8 mouse cellular contexts compared by ENCODE assay signal in genomic region chr11:61477566-61478508, GRCm38 (mm10). TPM values are rescaled to one million over a fixed set of nuclear protein-coding genes. Genes with fewer than 3 reads are reported as not detected.
DNase-seq lines count a peak whose midpoint lies in the region; ATAC-seq and TF ChIP-seq lines count a peak whose summit lies in the region.

No protein-coding gene starts in this region.

- no peak overlapping the region for H3K9ac ChIP-seq in ES-E14 (ENCODE audit: insufficient read depth, low read depth, low read length, poor library complexity, severe bottlenecking)
- H3K9ac ChIP-seq in forebrain, embryonic 15.5 days (replicated peaks): no peak overlapping the region
- H3K9ac ChIP-seq in midbrain, embryonic 12.5 days (replicated peaks): no peak overlapping the region

- no peak for TF ChIP-seq CTCF in gastrocnemius, adult 2 months (IDR thresholded peaks at IDR 0.05)

- no peak for DNase-seq in gastrocnemius, adult 2 months
- DNase-seq in gastrocnemius, postnatal 36 days: no peak
- DNase-seq in ES-E14 (ENCODE audit: low read depth, low spot score): no peak
- no peak for DNase-seq in thymus, adult 18-20 months
- DNase-seq in adrenal gland, postnatal 36 days: no peak

- intact Hi-C loops in gastrocnemius, adult 2 months (cut with DNase I): no loop called here
- intact Hi-C loops in gastrocnemius, postnatal 36 days (cut with DNase I): no loop called here

- H3K36me3 ChIP-seq in ES-E14 (ENCODE audit: control insufficient read depth, insufficient read depth, low read length, poor library complexity, severe bottlenecking): no peaks in the 10 kb centered on the region
- H3K36me3 ChIP-seq in forebrain, embryonic 15.5 days: no peaks in the 10 kb centered on the region
- H3K36me3 ChIP-seq in midbrain, embryonic 12.5 days: no peaks in the 10 kb centered on the region

- no peaks in the 10 kb centered on the region for H3K27me3 ChIP-seq in forebrain, embryonic 15.5 days
- no peaks in the 10 kb centered on the region for H3K27me3 ChIP-seq in midbrain, embryonic 12.5 days

- peak overlapping the region; percentile 62 for H3K4me3 ChIP-seq in gastrocnemius, adult 2 months
- H3K4me3 ChIP-seq in ES-E14 (ENCODE audit: insufficient read depth in 1 of 2, low read depth in 1 of 2, low read length in 2 of 2, poor library complexity in 1 of 2, severe bottlenecking in 1 of 2): peak overlapping the region; percentile 19 to 36; a peak in 3 of 4 replicates
- no peak overlapping the region for H3K4me3 ChIP-seq in forebrain, embryonic 15.5 days
- no peak overlapping the region for H3K4me3 ChIP-seq in midbrain, embryonic 12.5 days

- peak overlapping the region; percentile 31; the same call in 1 of the 2 replicates for H3K4me2 ChIP-seq in forebrain, embryonic 15.5 days (replicated peaks)
- peak overlapping the region; percentile 37 for H3K4me2 ChIP-seq in midbrain, embryonic 12.5 days (replicated peaks)

- H3K9me3 ChIP-seq in ES-E14 (ENCODE audit: control insufficient read depth, insufficient read depth, low read depth, low read length): no peaks in the 10 kb centered on the region
- H3K9me3 ChIP-seq in forebrain, embryonic 15.5 days: no peaks in the 10 kb centered on the region
- no peaks in the 10 kb centered on the region for H3K9me3 ChIP-seq in midbrain, embryonic 12.5 days

- H3K4me1 ChIP-seq in ES-E14 (ENCODE audit: control insufficient read depth in 2 of 2, insufficient read depth in 2 of 2, low read length in 2 of 2, poor library complexity in 1 of 2): peaks cover 0 to 5% of the 10 kb centered on the region in 2 experiments; a peak in 2 of 4 replicates
- peaks cover 12% of the 10 kb centered on the region for H3K4me1 ChIP-seq in forebrain, embryonic 15.5 days
- H3K4me1 ChIP-seq in midbrain, embryonic 12.5 days: peaks cover 17% of the 10 kb centered on the region; the same call in 1 of the 2 replicates

- 40% methylated on average over 17 of the region's 17 CpGs for WGBS in forebrain, embryonic 15.5 days
- 50% methylated on average over 17 of the region's 17 CpGs for WGBS in midbrain, embryonic 12.5 days

- in situ Hi-C loops in ES-E14 (cut with MboI; ENCODE audit: low sequenced_read_pairs in 2 of 2, unreplicated experiment in 2 of 2): no loop called here

- no peak for ATAC-seq in forebrain, embryonic 15.5 days (replicated peaks)
- no peak for ATAC-seq in midbrain, embryonic 12.5 days (ENCODE audit: low FRiP score, low read depth)
- ATAC-seq in megakaryocyte progenitor cell, adult 5-6 weeks (replicated peaks; ENCODE audit: poor library complexity): no peak

- no peak overlapping the region for H3K27ac ChIP-seq in gastrocnemius, adult 2 months
- no peak overlapping the region for H3K27ac ChIP-seq in ES-E14 (ENCODE audit: insufficient read depth, low read depth, low read length, poor library complexity, severe bottlenecking)
- no peak overlapping the region for H3K27ac ChIP-seq in forebrain, embryonic 15.5 days (replicated peaks)
- H3K27ac ChIP-seq in midbrain, embryonic 12.5 days (replicated peaks): no peak overlapping the region

TF ChIP-seq in ES-E14, 5 proteins besides CTCF, POLR2A, EP300 and RAD21:
- TF ChIP-seq ZC3H11A (IDR thresholded peaks at IDR 0.05; ENCODE audit: borderline replicate concordance, low read depth, low read length) (no peak), ZNF384 (IDR thresholded peaks at IDR 0.05; ENCODE audit: low read depth, low read length) (0 out of 2 replicates have a peak, but pooled peaks have one; percentile 27), MAFK (IDR thresholded peaks at IDR 0.05; ENCODE audit: insufficient read depth, low read depth, low read length) (no peak)
TF ChIP-seq in ES-E14: peak in this region for 1.

RNA-seq across cellular contexts. Expression of gene Mfap4, which starts 7.4 kb away (rescaled TPM):
- 10 to 100 TPM in 1 of 2 experiments, 1 to 10 TPM in 1; 6.9 to 36.6 TPM for total RNA-seq in gastrocnemius, adult 2 months (2021)
- total RNA-seq in gastrocnemius, postnatal 36 days (2021): 10 to 100 TPM; 26.7 to 34.9 TPM
- total RNA-seq in ES-E14 (2012; rRNA removed): 2.5 and 2.9 TPM in 2 replicates
- polyA plus RNA-seq in forebrain, embryonic 15.5 days (2015; fragmentation: Nextera tagmentation; extraction: Ambion mirVana): 50.5 and 59.5 TPM in 2 replicates
- 61.5 and 83.2 TPM in 2 replicates for polyA plus RNA-seq in midbrain, embryonic 12.5 days (2016; fragmentation: Nextera tagmentation; extraction: Ambion mirVana)
- not detected in 2 replicates for total RNA-seq in megakaryocyte progenitor cell, adult 5-6 weeks (2015)
- total RNA-seq in megakaryocyte progenitor cell, adult 5-6 weeks (2017): not detected in 2 replicates
- total RNA-seq in adrenal gland, postnatal 36 days (2021): 10 to 100 TPM in 1 of 2 experiments, 1 to 10 TPM in 1; 7.8 to 10.9 TPM

RNA-seq across cellular contexts. Expression of gene Mapk7, which starts 16.4 kb away (rescaled TPM):
- total RNA-seq in gastrocnemius, adult 2 months (2021): 1 to 10 TPM; 2.7 to 2.9 TPM
- total RNA-seq in gastrocnemius, postnatal 36 days (2021): 1 to 10 TPM; 2.6 to 3.8 TPM
- 24.8 and 25.3 TPM in 2 replicates for total RNA-seq in ES-E14 (2012; rRNA removed)
- 109 and 117 TPM in 2 replicates for polyA plus RNA-seq in forebrain, embryonic 15.5 days (2015; fragmentation: Nextera tagmentation; extraction: Ambion mirVana)
- 94.2 and 100 TPM in 2 replicates for polyA plus RNA-seq in midbrain, embryonic 12.5 days (2016; fragmentation: Nextera tagmentation; extraction: Ambion mirVana)
- 6.2 and 7.9 TPM in 2 replicates for total RNA-seq in megakaryocyte progenitor cell, adult 5-6 weeks (2015)
- total RNA-seq in megakaryocyte progenitor cell, adult 5-6 weeks (2017): 10.3 and 12.0 TPM in 2 replicates
- 10 to 100 TPM; 14.0 to 19.4 TPM for total RNA-seq in adrenal gland, postnatal 36 days (2021)

RNA-seq across cellular contexts. Expression of gene Rnf112, which starts 23.9 kb away (rescaled TPM):
- total RNA-seq in gastrocnemius, adult 2 months (2021): under 1 TPM in 1 of 2 experiments, not detected in 1; 0.11 TPM
- under 1 TPM; 0.07 to 0.23 TPM for total RNA-seq in gastrocnemius, postnatal 36 days (2021)
- 0.58 and 1.2 TPM in 2 replicates for total RNA-seq in ES-E14 (2012; rRNA removed)
- 22.4 and 24.2 TPM in 2 replicates for polyA plus RNA-seq in forebrain, embryonic 15.5 days (2015; fragmentation: Nextera tagmentation; extraction: Ambion mirVana)
- polyA plus RNA-seq in midbrain, embryonic 12.5 days (2016; fragmentation: Nextera tagmentation; extraction: Ambion mirVana): 4.8 and 6.6 TPM in 2 replicates
- total RNA-seq in megakaryocyte progenitor cell, adult 5-6 weeks (2015): not detected in 2 replicates
- total RNA-seq in megakaryocyte progenitor cell, adult 5-6 weeks (2017): not detected in 2 replicates
- 1 to 10 TPM; 1.1 to 1.3 TPM for total RNA-seq in adrenal gland, postnatal 36 days (2021)

RNA-seq across cellular contexts. Expression of gene B9d1, which starts 27.1 kb away (rescaled TPM):
- total RNA-seq in gastrocnemius, adult 2 months (2021): 1 to 10 TPM; 3.4 to 7.0 TPM
- 1 to 10 TPM; 3.9 to 5.2 TPM for total RNA-seq in gastrocnemius, postnatal 36 days (2021)
- 84.7 and 108 TPM in 2 replicates for total RNA-seq in ES-E14 (2012; rRNA removed)
- 38.8 and 42.8 TPM in 2 replicates for polyA plus RNA-seq in forebrain, embryonic 15.5 days (2015; fragmentation: Nextera tagmentation; extraction: Ambion mirVana)
- polyA plus RNA-seq in midbrain, embryonic 12.5 days (2016; fragmentation: Nextera tagmentation; extraction: Ambion mirVana): 33.2 and 37.8 TPM in 2 replicates
- total RNA-seq in megakaryocyte progenitor cell, adult 5-6 weeks (2015): 0.49 and 1.3 TPM in 2 replicates
- 0.92 TPM in 1 of 2 replicates, not detected in the other for total RNA-seq in megakaryocyte progenitor cell, adult 5-6 weeks (2017)
- 10 to 100 TPM; 20.8 to 23.8 TPM for total RNA-seq in adrenal gland, postnatal 36 days (2021)

Comparison
In these comparisons a context has a peak if more than half of its experiments do, and no peak if none do; other contexts are left out.
1. H3K4me3 ChIP-seq: peak in gastrocnemius, adult 2 months (single experiment) and ES-E14 (2 of 2); none in forebrain, embryonic 15.5 days (single experiment) and midbrain, embryonic 12.5 days (single experiment).